Mouse (Mus musculus) CH12.LX (cell line): ENCODE results near the gene Tex261.

Experiments
- BHLHE40 ChIP-seq: IDR thresholded peaks from 2 replicates; pipeline ENCODE4 v1.6.1; 2011; ENCODE audit warnings: mild to moderate bottlenecking, low read depth, low read length, improper control_type of control experiment
- CTCF ChIP-seq, 2 experiments: IDR thresholded peaks in 1 of 2; conservative IDR thresholded peaks in 1 of 2; 2 replicates each; pipeline ENCODE4 v1.5.1; 2011 to 2012; ENCODE audit warnings: low read depth in 2 of 2, low read length in 2 of 2, improper control_type of control experiment in 1 of 2, inconsistent platforms in 1 of 2, mild to moderate bottlenecking in 1 of 2, moderate library complexity in 1 of 2
- E2F4 ChIP-seq: IDR thresholded peaks from 2 replicates; pipeline ENCODE4 v1.6.1; 2011; ENCODE audit warnings: low read depth, low read length, improper control_type of control experiment; ENCODE audit not compliant: insufficient replicate concordance
- ELF1 ChIP-seq: IDR thresholded peaks from 2 replicates; pipeline ENCODE4 v1.6.1; 2014; ENCODE audit warnings: low read depth, mild to moderate bottlenecking, inconsistent platforms, low read length, improper control_type of control experiment
- MAFK ChIP-seq: IDR thresholded peaks from 2 replicates; pipeline ENCODE4 v1.6.1; 2011; ENCODE audit warnings: low read length, improper control_type of control experiment; ENCODE audit not compliant: insufficient replicate concordance
- MAX ChIP-seq: IDR thresholded peaks from 2 replicates; pipeline ENCODE4 v1.6.1; 2011; ENCODE audit warnings: low read length, improper control_type of control experiment
- POLR2A ChIP-seq: IDR thresholded peaks from 2 replicates; pipeline ENCODE4 v1.6.1; 2011; ENCODE audit warnings: low read depth, mild to moderate bottlenecking, improper control_type of control experiment, low read length
- USF1 ChIP-seq: IDR thresholded peaks from 2 replicates; pipeline ENCODE4 v1.6.1; 2014; ENCODE audit warnings: low read depth, mild to moderate bottlenecking, inconsistent platforms, low read length, improper control_type of control experiment
- ZC3H11A ChIP-seq: IDR thresholded peaks from 2 replicates; pipeline ENCODE4 v1.6.1; 2012; ENCODE audit warnings: low read depth, mild to moderate bottlenecking, inconsistent platforms, low read length, improper control_type of control experiment

DNA sequence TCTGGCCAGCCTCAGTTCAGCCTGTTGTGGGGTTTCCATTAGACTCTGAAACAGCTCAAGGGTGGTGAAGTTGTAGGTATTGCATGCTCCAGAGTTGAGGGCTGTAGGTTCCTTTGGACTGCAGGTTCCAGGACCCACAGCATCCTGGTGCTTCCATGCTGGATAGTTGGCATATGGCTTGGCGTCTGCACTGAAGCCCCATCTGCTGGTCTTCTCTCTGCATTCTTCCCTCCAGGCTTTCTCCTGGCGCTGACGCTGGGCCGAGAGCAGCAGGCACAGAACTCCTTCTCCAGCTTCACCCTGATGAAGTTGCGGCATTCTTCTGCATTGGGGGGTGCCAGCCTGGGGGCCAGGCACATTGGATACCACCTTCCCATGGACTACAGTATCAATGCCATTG lies 26.4 kb upstream of the Tex261 start:
- TF ChIP-seq CTCF (conservative IDR thresholded peaks at IDR 0.05 in 1 of 2, IDR thresholded peaks at IDR 0.05 in 1 of 2; ENCODE audit: low read depth in 2 of 2, low read length in 2 of 2) (no peak), POLR2A (no peak), ZC3H11A (no peak), MAX (no peak), USF1 (no peak), BHLHE40 (no peak), E2F4 (no peak), MAFK (no peak), ELF1 (no peak)
